Mouse (Mus musculus): ENCODE data around the gene Stx18. TPM values are rescaled to one million over a fixed set of nuclear protein-coding genes. Genes with fewer than 3 reads are reported as not detected.

Gene Stx18
- 10 to 100 TPM; 29.6 to 33.2 TPM for total RNA-seq (2023)

GRCm38 (mm10) chr5:38038710-38039592, at the start of gene Stx18:
Gene Stx18, plus strand, starts transcription at chr5:38038742.

DNA sequence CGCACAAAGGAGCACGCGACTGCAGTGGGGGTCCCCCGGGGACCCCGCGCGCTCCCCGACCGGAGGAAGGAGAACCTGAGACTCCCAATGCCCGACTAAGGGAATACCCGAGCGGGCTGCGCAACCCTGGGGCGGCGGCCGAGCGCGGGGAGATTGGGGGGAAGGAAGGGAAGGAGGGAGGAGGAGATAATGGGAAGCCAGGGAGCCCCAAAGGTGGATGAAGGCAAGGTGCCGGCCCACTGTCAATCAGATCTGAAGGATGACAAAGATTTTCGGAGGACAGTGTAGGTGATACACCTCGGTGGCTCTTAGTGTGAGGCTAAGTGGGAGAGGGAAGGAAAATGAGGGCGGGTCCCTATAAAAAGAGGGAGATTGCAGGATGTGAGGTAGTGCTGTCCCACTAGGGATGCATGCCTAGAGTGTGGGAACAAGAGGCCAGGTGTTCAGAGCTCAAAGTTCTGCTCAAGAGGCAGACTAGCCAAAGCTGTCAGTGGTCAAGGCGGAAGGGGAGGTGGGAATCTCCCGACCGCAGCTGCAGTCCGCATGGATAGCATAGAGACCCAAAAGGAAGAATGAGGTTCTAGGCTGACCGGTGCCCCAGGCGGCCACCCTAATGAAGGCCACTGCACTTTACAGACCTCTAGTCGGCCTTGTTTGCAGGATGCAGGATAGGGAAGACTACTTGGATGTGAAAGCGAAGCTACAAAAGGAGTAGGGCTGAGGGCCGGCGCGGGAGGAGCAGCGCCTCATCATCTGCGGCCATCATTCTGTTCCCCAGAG, 121.3 kb downstream of the Stx18 start, which contains the start of gene Nsg1:
TSS of gene Nsg1 (minus strand) at position 274 of the 780 bp plus-strand sequence.

Other genes starting within 250 kb of the Stx18 start
- not detected for gene Msx1, start 214.2 kb upstream of the Stx18 start, total RNA-seq (2023)
- gene Nsg1, start 121.2 kb downstream of the Stx18 start, total RNA-seq (2023): not detected
- 10 to 100 TPM in 1 of 2 experiments, 1 to 10 TPM in 1; 6.6 to 11.5 TPM for gene Zbtb49, start 181.7 kb downstream of the Stx18 start, total RNA-seq (2023)
- gene Lyar, start 181.7 kb downstream of the Stx18 start, total RNA-seq (2023): 10 to 100 TPM; 13.5 to 16.7 TPM
- 10 to 100 TPM; 68.6 to 71.7 TPM for gene Tmem128, start 221.4 kb downstream of the Stx18 start, total RNA-seq (2023)
- not detected for gene Otop1, start 237.2 kb downstream of the Stx18 start, total RNA-seq (2023)